Mouse (Mus musculus) cortical plate, adult 2 months (tissue): ENCODE data around the gene Acvrl1. TPM values are rescaled to one million over a fixed set of nuclear protein-coding genes. Genes with fewer than 3 reads are reported as not detected.
A peak's percentile ranks its signal among the peaks of the same experiment; 100 is the strongest.

Experiments
- H3K27ac ChIP-seq: fragments of 200-500 bp; 2 replicates; pipeline ENCODE4 v1.5.1; 2012; ENCODE audit warnings: low read length, control low read depth, inconsistent platforms; ENCODE audit not compliant: insufficient read depth
- H3K4me1 ChIP-seq: fragments of 200-500 bp; 2 replicates; pipeline ENCODE4 v1.6.1; 2011; ENCODE audit warnings: low read length; ENCODE audit not compliant: control insufficient read depth, insufficient read depth
- H3K4me3 ChIP-seq: fragments of 200-500 bp; 2 replicates; pipeline ENCODE4 v1.5.1; 2011; ENCODE audit warnings: mild to moderate bottlenecking, low read length, control low read depth; ENCODE audit not compliant: insufficient read depth
- CTCF ChIP-seq: fragments of 200-500 bp; IDR thresholded peaks from 2 replicates; pipeline ENCODE4 v1.5.1; 2011; ENCODE audit warnings: mild to moderate bottlenecking, control low read depth, low read length; ENCODE audit not compliant: insufficient read depth; ENCODE audit errors: extremely low read depth
- POLR2A ChIP-seq: fragments of 200-500 bp; IDR thresholded peaks from 2 replicates; pipeline ENCODE4 v1.6.1; 2011; ENCODE audit warnings: mild to moderate bottlenecking, low read length, control low read depth; ENCODE audit not compliant: insufficient read depth; ENCODE audit errors: extremely low read depth
- polyA plus RNA-seq: library from polyadenylated mRNA; depleted of rRNA; stranded (reverse); fragments of >200 nt; gene quantifications from 2 replicates; pipeline ENCODE4 v1.2.3, GENCODE M21; 2012; rRNA removed

Gene Acvrl1
- polyA plus RNA-seq: 20.9 and 24.7 TPM in 2 replicates

DNA sequence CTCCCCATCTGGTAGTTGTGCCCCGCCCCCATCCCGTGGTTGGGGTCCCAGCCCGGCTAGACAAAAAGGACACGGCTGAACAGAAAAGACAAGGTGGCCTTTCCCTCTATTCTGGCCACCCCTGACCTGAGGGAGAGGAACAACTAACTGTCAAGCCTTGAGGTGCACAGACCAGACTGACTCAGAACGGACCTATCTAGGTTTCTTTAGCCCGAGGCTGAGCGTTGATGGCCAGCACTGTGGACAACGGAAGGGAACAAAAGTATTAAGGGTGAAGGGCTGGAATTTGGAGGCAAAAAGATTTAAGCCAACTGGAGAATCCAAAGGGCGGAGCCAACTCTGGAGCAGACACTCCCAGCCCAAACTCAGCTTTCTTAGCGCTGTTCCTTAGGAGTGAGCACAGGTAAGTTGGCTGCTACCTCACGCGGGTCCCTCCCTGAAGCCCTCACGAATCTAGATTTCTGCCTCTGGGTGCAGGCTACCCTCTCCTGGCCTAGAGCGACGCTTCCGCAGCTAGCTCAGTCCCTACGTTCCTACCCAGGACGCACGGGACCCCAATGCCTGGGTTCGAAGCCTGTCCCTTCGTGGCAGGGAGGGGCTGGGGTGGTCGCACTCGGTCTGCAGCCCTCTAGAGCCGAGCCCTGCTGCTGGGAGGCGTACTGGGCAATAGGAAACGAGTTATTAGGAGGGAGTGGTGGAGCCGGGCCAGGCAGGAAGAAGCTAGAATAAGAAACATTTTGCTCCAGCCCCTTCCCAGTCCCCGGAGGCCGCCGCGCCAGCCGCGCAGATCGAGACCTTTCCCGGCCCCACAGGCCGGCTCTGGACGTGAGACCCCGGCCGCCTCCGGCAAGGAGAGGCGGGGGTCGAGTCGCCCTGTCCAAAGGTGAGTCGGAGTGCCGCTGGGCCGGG, at the start of gene Acvrl1:
TSS of gene Acvrl1 (plus strand) at position 342 of the 909 bp plus-strand sequence.
- Histone ChIP-seq H3K4me1 (no peaks in the 10 kb centered on the region), H3K27ac (peak within 1 kb of the TSS; percentile 68), H3K4me3 (peak within 1 kb of the TSS; percentile 18)
- TF ChIP-seq POLR2A (no peak), CTCF (no peak)

DNA sequence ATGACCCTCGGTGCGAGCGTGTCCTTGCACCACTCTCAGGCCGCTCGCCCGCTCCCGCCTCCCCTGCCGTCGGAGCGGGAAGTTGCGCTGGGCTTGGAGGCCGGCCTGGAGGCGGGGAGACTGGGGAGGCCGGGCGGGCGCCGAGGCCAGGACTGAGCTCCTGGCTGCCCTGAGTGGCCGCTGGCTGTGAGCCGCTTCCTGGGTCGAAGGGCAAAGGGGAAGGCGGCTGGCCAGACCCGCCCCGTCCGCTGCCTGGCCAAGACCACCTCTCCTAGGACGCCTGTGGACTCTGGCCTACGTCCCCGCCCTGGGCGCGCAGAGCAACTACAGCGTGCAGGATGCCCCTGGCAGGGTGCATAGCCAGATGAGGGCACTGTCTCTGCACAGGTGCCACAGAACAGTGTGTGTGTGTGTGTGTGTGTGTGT, 49.6 kb upstream of the Acvrl1 start:
- Histone ChIP-seq H3K4me3 (peak overlapping the region; percentile 19), H3K4me1 (no peaks in the 10 kb centered on the region), H3K27ac (peak overlapping the region; percentile 53; the same call in 1 of the 2 replicates)
- 0 out of 2 replicates have a peak, but pooled peaks have one; percentile 12 for TF ChIP-seq POLR2A
- no peak for TF ChIP-seq CTCF

DNA sequence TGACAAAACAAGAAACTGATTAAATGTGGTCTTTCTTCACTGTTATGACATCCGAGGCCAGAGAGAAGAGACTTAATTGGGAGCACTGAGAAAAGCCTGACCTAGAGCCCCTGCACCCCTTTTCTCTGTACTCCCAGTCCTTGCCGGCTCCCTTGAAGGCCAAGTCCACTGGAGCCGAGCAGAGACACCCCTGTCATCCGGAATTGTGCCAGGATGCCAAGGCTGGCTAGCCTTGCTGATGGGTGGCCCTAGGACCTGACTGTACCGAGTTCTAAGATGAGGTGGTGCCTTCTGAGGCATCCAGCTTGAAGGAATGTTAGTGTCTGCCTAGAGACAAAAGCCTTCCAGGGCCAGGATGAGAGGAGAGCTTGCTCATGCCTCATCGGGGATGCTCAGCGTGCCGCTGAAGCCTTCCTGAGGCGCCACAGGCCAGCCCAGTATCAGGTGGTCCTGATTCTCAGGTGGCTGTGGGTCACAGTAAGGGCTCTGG, 48.2 kb upstream of the Acvrl1 start:
- Histone ChIP-seq H3K27ac (no peak overlapping the region), H3K4me1 (no peaks in the 10 kb centered on the region), H3K4me3 (no peak overlapping the region)
- TF ChIP-seq POLR2A (no peak), CTCF (no peak)

DNA sequence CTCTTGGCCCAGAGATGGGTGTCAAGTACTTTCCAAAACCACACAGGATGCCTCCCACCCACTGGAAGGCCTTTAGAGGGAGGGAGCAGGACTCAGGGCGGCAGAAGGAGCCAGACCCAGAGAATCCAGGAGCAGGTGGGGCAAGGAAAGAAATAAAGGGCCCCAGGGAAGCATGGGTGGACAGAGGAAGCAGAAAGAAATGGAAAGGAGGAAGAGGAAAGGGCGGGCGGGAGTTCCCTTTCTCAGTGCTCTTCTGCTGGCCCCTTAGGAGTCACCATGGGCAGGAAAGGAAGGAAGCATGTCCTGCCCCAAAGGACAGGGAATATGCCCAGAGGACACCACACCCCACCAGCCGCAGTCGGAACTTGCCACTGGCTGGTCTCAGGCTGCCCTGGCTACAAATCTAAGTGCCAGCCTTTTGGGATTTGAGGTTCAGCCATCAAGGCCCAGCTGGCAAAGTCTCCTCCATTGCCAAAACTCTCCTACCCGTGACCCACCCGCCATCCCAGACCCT, 47.2 kb upstream of the Acvrl1 start:
- H3K4me3 ChIP-seq: no peak overlapping the region
- no peak overlapping the region for H3K27ac ChIP-seq
- TF ChIP-seq POLR2A (no peak), CTCF (no peak)
- no peaks in the 10 kb centered on the region for H3K4me1 ChIP-seq

DNA sequence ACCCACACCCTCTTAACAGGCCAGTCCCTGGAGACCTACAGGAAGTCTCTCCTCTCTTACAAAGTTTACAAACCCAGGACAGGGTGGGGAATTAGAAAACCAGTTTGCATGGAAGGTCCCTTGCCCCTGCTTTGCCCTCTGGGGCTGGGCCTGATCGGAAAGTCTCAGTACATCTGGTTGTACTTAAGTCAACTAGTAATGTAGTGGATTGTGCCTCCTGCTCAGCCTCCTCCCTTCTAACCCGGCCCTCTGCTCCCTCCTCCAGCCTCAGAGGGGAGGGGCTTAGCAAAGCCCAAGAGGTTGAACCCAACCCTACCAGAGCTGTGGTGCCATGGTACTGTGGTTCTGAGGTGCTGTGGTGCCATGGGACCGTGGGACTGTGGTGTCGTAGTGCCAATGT, 46.1 kb upstream of the Acvrl1 start:
- TF ChIP-seq POLR2A (no peak), CTCF (no peak)
- no peaks in the 10 kb centered on the region for H3K4me1 ChIP-seq
- H3K27ac ChIP-seq: no peak overlapping the region
- H3K4me3 ChIP-seq: no peak overlapping the region

DNA sequence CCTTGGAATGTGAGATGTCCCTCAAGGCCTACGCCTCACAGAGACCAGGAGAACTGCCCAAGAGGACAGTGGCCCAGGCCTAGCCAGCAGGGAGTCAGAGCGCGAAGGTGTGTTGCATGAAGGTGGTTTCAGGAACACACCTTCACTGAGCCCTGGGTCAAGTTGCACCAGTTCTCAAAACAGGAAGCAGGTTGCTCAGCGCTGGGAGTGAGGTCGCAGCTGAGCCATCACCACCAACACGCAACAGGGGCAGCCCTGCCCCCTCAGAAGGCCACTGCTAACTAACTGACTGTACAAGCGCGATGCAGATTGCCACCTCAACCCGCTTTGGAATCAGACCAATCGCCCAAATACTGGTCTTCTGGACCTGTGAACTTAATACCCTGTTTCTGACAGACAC, 43.8 kb upstream of the Acvrl1 start:
- Histone ChIP-seq H3K4me1 (no peaks in the 10 kb centered on the region; the same call in 1 of the 2 replicates), H3K4me3 (no peak overlapping the region), H3K27ac (no peak overlapping the region)
- TF ChIP-seq POLR2A: no peak
- TF ChIP-seq CTCF: no peak

DNA sequence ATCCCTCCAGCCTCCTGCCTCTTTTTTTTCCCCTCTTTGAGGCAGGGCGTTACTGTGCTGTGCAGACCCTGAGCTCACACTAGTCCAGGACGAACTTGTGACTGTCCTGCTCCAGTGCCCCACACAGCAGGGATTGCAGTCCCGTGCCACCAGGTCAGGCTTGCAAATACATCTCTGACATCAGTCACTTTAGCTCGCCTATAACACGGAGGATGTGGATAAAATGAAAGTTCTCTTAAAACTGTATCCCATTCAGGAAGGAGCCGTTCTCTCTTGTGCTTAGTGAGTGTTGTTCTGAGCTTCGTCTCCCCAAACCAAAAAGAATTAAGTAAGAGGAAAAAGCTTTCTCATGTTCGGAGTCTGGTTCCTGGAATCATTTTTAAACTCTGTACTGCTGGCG, 41.9 kb upstream of the Acvrl1 start:
- no peaks in the 10 kb centered on the region; the same call in 1 of the 2 replicates for H3K4me1 ChIP-seq
- H3K4me3 ChIP-seq: no peak overlapping the region
- no peak for TF ChIP-seq CTCF
- TF ChIP-seq POLR2A: no peak
- no peak overlapping the region for H3K27ac ChIP-seq

DNA sequence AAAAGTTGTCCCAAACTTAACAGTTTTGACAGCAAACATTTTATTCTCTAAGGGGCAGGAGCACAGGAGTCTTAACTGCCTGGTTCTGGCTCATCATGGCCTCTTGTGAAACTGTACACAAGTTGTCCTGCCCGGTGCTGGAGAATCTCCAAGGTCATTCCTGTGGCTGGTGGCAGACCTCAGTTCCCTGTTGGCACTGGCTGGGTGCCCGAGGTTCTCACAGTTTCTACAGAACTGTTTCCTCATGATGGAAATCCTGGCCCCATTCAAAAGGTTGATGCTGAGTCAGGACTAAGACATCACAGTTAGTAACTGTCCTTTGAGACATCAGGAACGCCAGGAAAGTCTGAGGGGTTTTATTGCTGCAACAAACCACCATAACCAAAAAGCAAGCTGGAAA, 41.4 kb upstream of the Acvrl1 start:
- no peak for TF ChIP-seq CTCF
- no peak for TF ChIP-seq POLR2A
- Histone ChIP-seq H3K4me1 (no peaks in the 10 kb centered on the region; the same call in 1 of the 2 replicates), H3K27ac (no peak overlapping the region), H3K4me3 (no peak overlapping the region)

DNA sequence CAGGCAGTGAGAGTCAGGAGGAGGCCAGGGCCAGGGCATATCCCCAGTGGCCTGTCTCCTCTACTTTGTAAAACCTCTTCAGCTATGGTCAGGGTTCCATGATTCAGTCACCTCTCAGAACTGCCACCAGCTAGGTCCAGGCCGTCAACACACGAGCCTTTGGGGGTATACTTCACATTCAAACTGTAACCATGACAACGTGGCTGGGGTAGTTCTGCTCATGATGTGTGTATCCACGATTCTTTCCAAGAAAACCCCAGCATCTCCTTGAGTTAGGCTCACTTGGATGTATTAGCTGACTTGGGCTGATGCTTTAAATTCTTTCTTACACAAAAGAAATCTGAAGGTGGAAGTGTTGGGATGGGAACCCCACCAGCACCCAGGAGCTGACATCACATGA, 40.0 kb upstream of the Acvrl1 start:
- no peak overlapping the region for H3K27ac ChIP-seq
- H3K4me3 ChIP-seq: no peak overlapping the region
- H3K4me1 ChIP-seq: no peaks in the 10 kb centered on the region; the same call in 1 of the 2 replicates
- TF ChIP-seq POLR2A (no peak), CTCF (no peak)

DNA sequence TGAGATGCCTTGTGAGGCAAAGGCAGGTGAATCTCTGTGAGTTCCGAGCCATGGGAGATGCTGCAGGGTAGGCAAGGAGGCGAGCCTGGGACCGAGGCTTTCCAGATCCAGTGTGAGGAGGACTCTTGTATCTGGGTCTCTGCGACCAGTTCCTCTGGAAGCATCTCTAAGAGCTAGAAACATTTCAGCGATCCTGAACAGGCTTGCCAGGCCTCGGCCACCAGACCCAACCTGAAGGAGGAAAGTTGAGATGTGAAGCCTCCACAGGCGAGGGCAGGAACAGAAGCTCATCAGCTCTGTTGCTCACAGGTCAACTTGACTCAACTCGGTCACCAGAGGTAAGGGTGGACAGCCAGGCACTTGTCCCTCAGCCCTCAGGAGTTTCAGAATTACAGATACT, 36.8 kb upstream of the Acvrl1 start:
- H3K4me3 ChIP-seq: no peak overlapping the region
- H3K27ac ChIP-seq: no peak overlapping the region
- TF ChIP-seq POLR2A (no peak), CTCF (no peak)
- no peaks in the 10 kb centered on the region; the same call in 1 of the 2 replicates for H3K4me1 ChIP-seq
